Mouse (Mus musculus): ENCODE results near the gene Cpeb1. TPM values are rescaled to one million over a fixed set of nuclear protein-coding genes. Genes with fewer than 3 reads are reported as not detected.

Gene Cpeb1
- polyA plus RNA-seq, 1 experiment from 2014 or later: 0.81 TPM

- no peaks in the 10 kb centered on the region for H3K9me3 ChIP-seq (ENCODE audit: control insufficient read depth, low read length)
- no peak overlapping the region for H3K27ac ChIP-seq (ENCODE audit: low read length)
- no peaks in the 10 kb centered on the region for H3K4me1 ChIP-seq (ENCODE audit: control insufficient read depth, insufficient read depth, low read length)
- ATAC-seq: no peak
- H3K36me3 ChIP-seq (ENCODE audit: control insufficient read depth, insufficient read depth, low read length): no peaks in the 10 kb centered on the region
- no peaks in the 10 kb centered on the region for H3K27me3 ChIP-seq (replicated peaks; ENCODE audit: control insufficient read depth, insufficient read depth, low read length)
- no peak overlapping the region for H3K4me3 ChIP-seq (ENCODE audit: low read length)
- no peak overlapping the region for H3K9ac ChIP-seq (ENCODE audit: low read depth, low read length)
- 43% methylated on average over 2 of the region's 2 CpGs for WGBS
- no peak overlapping the region for H3K4me2 ChIP-seq (ENCODE audit: low read depth, low read length)
Observed at GRCm38 (mm10) chr7:81398957-81399356, 56.3 kb downstream of the Cpeb1 start.

- Histone ChIP-seq H3K4me2 (ENCODE audit: low read depth, low read length) (no peak overlapping the region), H3K27ac (ENCODE audit: low read length) (no peak overlapping the region), H3K4me1 (ENCODE audit: control insufficient read depth, insufficient read depth, low read length) (no peaks in the 10 kb centered on the region), H3K27me3 (replicated peaks; ENCODE audit: control insufficient read depth, insufficient read depth, low read length) (no peaks in the 10 kb centered on the region), H3K9ac (ENCODE audit: low read depth, low read length) (no peak overlapping the region), H3K4me3 (ENCODE audit: low read length) (no peak overlapping the region), H3K36me3 (ENCODE audit: control insufficient read depth, insufficient read depth, low read length) (no peaks in the 10 kb centered on the region), H3K9me3 (ENCODE audit: control insufficient read depth, low read length) (no peaks in the 10 kb centered on the region)
- no peak for ATAC-seq
- WGBS: 81% methylated on average over 1 of the region's 1 CpGs
Observed at GRCm38 (mm10) chr7:81379363-81379762, 75.9 kb downstream of the Cpeb1 start.

GRCm38 (mm10) chr7:81372337-81372920 is 82.8 kb downstream of the Cpeb1 start:
- Histone ChIP-seq H3K4me1 (ENCODE audit: control insufficient read depth, insufficient read depth, low read length) (no peaks in the 10 kb centered on the region), H3K4me2 (ENCODE audit: low read depth, low read length) (peak overlapping the region; percentile 3; the same call in 1 of the 2 replicates), H3K27me3 (replicated peaks; ENCODE audit: control insufficient read depth, insufficient read depth, low read length) (no peaks in the 10 kb centered on the region; the same call in 1 of the 2 replicates), H3K9ac (ENCODE audit: low read depth, low read length) (no peak overlapping the region), H3K9me3 (ENCODE audit: control insufficient read depth, low read length) (no peaks in the 10 kb centered on the region), H3K27ac (ENCODE audit: low read length) (no peak overlapping the region), H3K36me3 (ENCODE audit: control insufficient read depth, insufficient read depth, low read length) (no peaks in the 10 kb centered on the region), H3K4me3 (ENCODE audit: low read length) (no peak overlapping the region)
- WGBS: 6% methylated on average over 13 of the region's 13 CpGs
- ATAC-seq: peak; percentile 53

- H3K36me3 ChIP-seq (ENCODE audit: control insufficient read depth, insufficient read depth, low read length): no peaks in the 10 kb centered on the region
- no peak overlapping the region for H3K4me2 ChIP-seq (ENCODE audit: low read depth, low read length)
- no peaks in the 10 kb centered on the region for H3K9me3 ChIP-seq (ENCODE audit: control insufficient read depth, low read length)
- no peak overlapping the region for H3K27ac ChIP-seq (ENCODE audit: low read length)
- 25% methylated on average over 5 of the region's 5 CpGs for WGBS
- H3K27me3 ChIP-seq (replicated peaks; ENCODE audit: control insufficient read depth, insufficient read depth, low read length): no peaks in the 10 kb centered on the region; the same call in 1 of the 2 replicates
- no peak overlapping the region for H3K4me3 ChIP-seq (ENCODE audit: low read length)
- H3K4me1 ChIP-seq (ENCODE audit: control insufficient read depth, insufficient read depth, low read length): no peaks in the 10 kb centered on the region
- H3K9ac ChIP-seq (ENCODE audit: low read depth, low read length): no peak overlapping the region
- no peak for ATAC-seq
Observed at GRCm38 (mm10) chr7:81371811-81372210, 83.5 kb downstream of the Cpeb1 start.

- Histone ChIP-seq H3K27ac (ENCODE audit: low read length) (no peak overlapping the region), H3K4me1 (ENCODE audit: control insufficient read depth, insufficient read depth, low read length) (no peaks in the 10 kb centered on the region), H3K9ac (ENCODE audit: low read depth, low read length) (no peak overlapping the region), H3K9me3 (ENCODE audit: control insufficient read depth, low read length) (no peaks in the 10 kb centered on the region), H3K4me2 (ENCODE audit: low read depth, low read length) (no peak overlapping the region), H3K36me3 (ENCODE audit: control insufficient read depth, insufficient read depth, low read length) (no peaks in the 10 kb centered on the region), H3K27me3 (replicated peaks; ENCODE audit: control insufficient read depth, insufficient read depth, low read length) (no peaks in the 10 kb centered on the region; the same call in 1 of the 2 replicates), H3K4me3 (ENCODE audit: low read length) (no peak overlapping the region)
- no peak for ATAC-seq
- WGBS: 59% methylated on average over 3 of the region's 3 CpGs
Observed at GRCm38 (mm10) chr7:81369724-81370123, 85.5 kb downstream of the Cpeb1 start.

- 68% methylated on average over 3 of the region's 3 CpGs for WGBS
- Histone ChIP-seq H3K9ac (ENCODE audit: low read depth, low read length) (no peak overlapping the region), H3K4me3 (ENCODE audit: low read length) (no peak overlapping the region), H3K4me2 (ENCODE audit: low read depth, low read length) (no peak overlapping the region), H3K4me1 (ENCODE audit: control insufficient read depth, insufficient read depth, low read length) (no peaks in the 10 kb centered on the region), H3K27me3 (replicated peaks; ENCODE audit: control insufficient read depth, insufficient read depth, low read length) (no peaks in the 10 kb centered on the region; the same call in 1 of the 2 replicates), H3K27ac (ENCODE audit: low read length) (no peak overlapping the region), H3K36me3 (ENCODE audit: control insufficient read depth, insufficient read depth, low read length) (no peaks in the 10 kb centered on the region), H3K9me3 (ENCODE audit: control insufficient read depth, low read length) (no peaks in the 10 kb centered on the region)
- no peak for ATAC-seq
Observed at GRCm38 (mm10) chr7:81367946-81368345, 87.3 kb downstream of the Cpeb1 start.

- Histone ChIP-seq H3K9ac (ENCODE audit: low read depth, low read length) (no peak overlapping the region), H3K4me3 (ENCODE audit: low read length) (no peak overlapping the region), H3K27ac (ENCODE audit: low read length) (no peak overlapping the region), H3K9me3 (ENCODE audit: control insufficient read depth, low read length) (no peaks in the 10 kb centered on the region), H3K4me2 (ENCODE audit: low read depth, low read length) (no peak overlapping the region), H3K36me3 (ENCODE audit: control insufficient read depth, insufficient read depth, low read length) (no peaks in the 10 kb centered on the region), H3K4me1 (ENCODE audit: control insufficient read depth, insufficient read depth, low read length) (no peaks in the 10 kb centered on the region), H3K27me3 (replicated peaks; ENCODE audit: control insufficient read depth, insufficient read depth, low read length) (no peaks in the 10 kb centered on the region)
- ATAC-seq: no peak
- WGBS: 83% methylated on average over 7 of the region's 7 CpGs
Observed at GRCm38 (mm10) chr7:81356975-81357374, 98.3 kb downstream of the Cpeb1 start.

- no peak overlapping the region for H3K4me3 ChIP-seq (ENCODE audit: low read length)
- 86% methylated on average over 1 of the region's 1 CpGs for WGBS
- no peak overlapping the region for H3K9ac ChIP-seq (ENCODE audit: low read depth, low read length)
- H3K9me3 ChIP-seq (ENCODE audit: control insufficient read depth, low read length): no peaks in the 10 kb centered on the region
- H3K27me3 ChIP-seq (replicated peaks; ENCODE audit: control insufficient read depth, insufficient read depth, low read length): no peaks in the 10 kb centered on the region
- H3K4me2 ChIP-seq (ENCODE audit: low read depth, low read length): no peak overlapping the region
- H3K36me3 ChIP-seq (ENCODE audit: control insufficient read depth, insufficient read depth, low read length): no peaks in the 10 kb centered on the region
- no peaks in the 10 kb centered on the region for H3K4me1 ChIP-seq (ENCODE audit: control insufficient read depth, insufficient read depth, low read length)
- no peak overlapping the region for H3K27ac ChIP-seq (ENCODE audit: low read length)
- no peak for ATAC-seq
Observed at GRCm38 (mm10) chr7:81356360-81356759, 98.9 kb downstream of the Cpeb1 start.

- no peak overlapping the region for H3K4me3 ChIP-seq (ENCODE audit: low read length)
- H3K27me3 ChIP-seq (replicated peaks; ENCODE audit: control insufficient read depth, insufficient read depth, low read length): no peaks in the 10 kb centered on the region
- H3K4me2 ChIP-seq (ENCODE audit: low read depth, low read length): no peak overlapping the region
- no peak overlapping the region for H3K27ac ChIP-seq (ENCODE audit: low read length)
- H3K9me3 ChIP-seq (ENCODE audit: control insufficient read depth, low read length): no peaks in the 10 kb centered on the region
- H3K4me1 ChIP-seq (ENCODE audit: control insufficient read depth, insufficient read depth, low read length): no peaks in the 10 kb centered on the region
- no peak for ATAC-seq
- H3K9ac ChIP-seq (ENCODE audit: low read depth, low read length): no peak overlapping the region
- no peaks in the 10 kb centered on the region for H3K36me3 ChIP-seq (ENCODE audit: control insufficient read depth, insufficient read depth, low read length)
- WGBS: 81% methylated on average over 7 of the region's 7 CpGs
Observed at GRCm38 (mm10) chr7:81355746-81356145, 99.5 kb downstream of the Cpeb1 start.

- no peak overlapping the region for H3K4me2 ChIP-seq (ENCODE audit: low read depth, low read length)
- no peak for ATAC-seq
- H3K9me3 ChIP-seq (ENCODE audit: control insufficient read depth, low read length): no peaks in the 10 kb centered on the region
- H3K27ac ChIP-seq (ENCODE audit: low read length): no peak overlapping the region
- WGBS: 83% methylated on average over 4 of the region's 4 CpGs
- H3K4me3 ChIP-seq (ENCODE audit: low read length): no peak overlapping the region
- no peak overlapping the region for H3K9ac ChIP-seq (ENCODE audit: low read depth, low read length)
- no peaks in the 10 kb centered on the region for H3K36me3 ChIP-seq (ENCODE audit: control insufficient read depth, insufficient read depth, low read length)
- H3K4me1 ChIP-seq (ENCODE audit: control insufficient read depth, insufficient read depth, low read length): no peaks in the 10 kb centered on the region
- no peaks in the 10 kb centered on the region for H3K27me3 ChIP-seq (replicated peaks; ENCODE audit: control insufficient read depth, insufficient read depth, low read length)
Observed at GRCm38 (mm10) chr7:81351826-81352225, 103.4 kb downstream of the Cpeb1 start.

Measured in intestine, embryonic 16.5 days (tissue).